Comparison of ENCODE assay signal across 19 mouse cellular contexts in the genomic region with DNA sequence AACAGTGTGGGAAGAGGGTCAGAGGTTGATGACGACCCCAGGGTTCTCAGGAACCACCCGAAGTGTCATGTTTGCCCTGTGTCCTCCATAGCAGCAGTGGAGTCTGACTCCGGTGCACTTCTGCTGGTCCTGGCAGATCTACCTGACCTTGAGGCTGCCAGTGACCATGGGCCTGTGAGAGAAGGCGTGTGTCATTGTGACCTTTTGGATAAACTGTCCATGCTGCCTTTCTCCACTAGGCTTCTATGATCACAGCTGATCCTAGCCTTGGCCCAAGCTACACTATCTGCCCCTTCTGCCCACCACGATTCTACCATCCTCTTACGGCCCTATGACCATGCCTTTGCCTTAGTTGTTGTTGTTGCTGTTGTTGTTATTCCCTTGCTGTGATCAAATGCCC.
DNase-seq lines count a peak whose midpoint lies in the region.
"Had no signal": no experiment of that assay in that cellular context is flagged by ENCODE, and none has a peak within 500 bp of the region (broad histone marks: within the 10 kb centered on the region; RNA-seq: fewer than 3 reads in every experiment).

No protein-coding gene starts in this region.

- peaks cover 8% of the 10 kb centered on the region; the same call in 1 of the 2 replicates for H3K4me1 ChIP-seq in hindbrain, embryonic 10.5 days (replicated peaks)
- H3K4me1 ChIP-seq: embryonic facial prominence, embryonic 12.5 days had no signal

- no peaks in the 10 kb centered on the region for H3K27me3 ChIP-seq in hindbrain, embryonic 10.5 days (ENCODE audit: insufficient read depth, poor library complexity, severe bottlenecking)
- H3K27me3 ChIP-seq: embryonic facial prominence, embryonic 12.5 days; embryonic facial prominence, embryonic 15.5 days; heart, embryonic 15.5 days had no signal

- no peak overlapping the region for H3K4me3 ChIP-seq in hindbrain, embryonic 10.5 days
- H3K4me3 ChIP-seq: embryonic facial prominence, embryonic 12.5 days; embryonic facial prominence, embryonic 15.5 days; heart, embryonic 15.5 days had no signal

- DNase-seq in ovary, postnatal 36 days (ENCODE audit: low spot score) = peak; percentile 10
- DNase-seq in ovary, postnatal 14 days (ENCODE audit: low spot score) = no peak
- DNase-seq in adrenal gland, adult 8-10 months = peak; percentile 71
- peak; percentile 35 for DNase-seq in adrenal gland, postnatal 25 days
- no peak for DNase-seq in hindbrain, embryonic 10.5 days (ENCODE audit: low spot score)
- DNase-seq in frontal cortex, postnatal 10 days (ENCODE audit: low spot score in 2 of 2) = no peak
- no peak for DNase-seq in gastrocnemius, adult 18-20 months (ENCODE audit: low spot score)
- DNase-seq: cerebellum, adult 11 months; cerebellum, adult 9-11 months; forebrain, postnatal 0 days; gastrocnemius, postnatal 10 days; gastrocnemius, postnatal 36 days; heart, postnatal 36 days; kidney, adult 18-20 months had no signal

- H3K27ac ChIP-seq in hindbrain, embryonic 10.5 days = no peak overlapping the region
- H3K27ac ChIP-seq: embryonic facial prominence, embryonic 12.5 days; embryonic facial prominence, embryonic 15.5 days; heart, embryonic 15.5 days; hindbrain, embryonic 14.5 days; hindbrain, postnatal 0 days had no signal

- H3K9me3 ChIP-seq in hindbrain, embryonic 10.5 days = no peaks in the 10 kb centered on the region
- H3K9me3 ChIP-seq: embryonic facial prominence, embryonic 12.5 days; embryonic facial prominence, embryonic 15.5 days had no signal

- H3K36me3 ChIP-seq in hindbrain, embryonic 10.5 days = no peaks in the 10 kb centered on the region
- H3K36me3 ChIP-seq: embryonic facial prominence, embryonic 12.5 days; embryonic facial prominence, embryonic 15.5 days; heart, embryonic 15.5 days had no signal

- WGBS in hindbrain, embryonic 10.5 days = 85% methylated on average over 6 of the region's 6 CpGs

Comparison
In these comparisons a context has a peak if more than half of its experiments do, and no peak if none do; other contexts are left out.
1. DNase-seq: peak in ovary, postnatal 36 days (single experiment), adrenal gland, adult 8-10 months (single experiment) and adrenal gland, postnatal 25 days (single experiment); none in ovary, postnatal 14 days (single experiment), hindbrain, embryonic 10.5 days (single experiment), frontal cortex, postnatal 10 days (0 of 2) and gastrocnemius, adult 18-20 months (single experiment).